ENCODE assay signal across 8 mouse cellular contexts in genomic region chr11:5877921-5878526, GRCm38 (mm10). TPM values are rescaled to one million over a fixed set of nuclear protein-coding genes. Genes with fewer than 3 reads are reported as not detected.
A peak's percentile ranks its signal among the peaks of the same experiment; 100 is the strongest.
DNase-seq lines count a peak whose midpoint lies in the region; ATAC-seq and TF ChIP-seq lines count a peak whose summit lies in the region.

Gene Pold2 (minus strand): TSS chr11:5878292.

- H3ac ChIP-seq in C2C12 (ENCODE audit: control insufficient read depth, insufficient read length, low read depth) (peak within 1 kb of the TSS; percentile 54), myocyte (ENCODE audit: control insufficient read depth, insufficient read length) (peak within 1 kb of the TSS; percentile 14)

- peak; percentile 99 for DNase-seq in brain, embryonic 14.5 days (ENCODE audit: low read depth)
- DNase-seq in liver, adult 2 months (ENCODE audit: extremely low read depth, low read depth, low spot score), result peak; percentile 91
- peak; percentile 98 for DNase-seq in splenic B cell, adult 2 months (ENCODE audit: low read depth, low spot score)

- no peaks in the 10 kb centered on the region for H3K9me3 ChIP-seq in erythroblast, embryonic 14.5 days (ENCODE audit: control insufficient read depth, low read length)
- no peaks in the 10 kb centered on the region for H3K9me3 ChIP-seq in heart, embryonic 11.5 days (replicated peaks; ENCODE audit: control insufficient read depth, low read length)
- H3K9me3 ChIP-seq in kidney, embryonic 16.5 days (ENCODE audit: low read length), result 0 out of 2 replicates have a peak, but pooled peaks cover 3% of the 10 kb centered on the region

- TF ChIP-seq CTCF in C2C12 (IDR thresholded peaks at IDR 0.05; ENCODE audit: control insufficient read depth, insufficient read depth, insufficient read length), result no peak
- no peak for TF ChIP-seq CTCF in brain, embryonic 14.5 days (IDR thresholded peaks at IDR 0.05; ENCODE audit: borderline replicate concordance, extremely low read depth, insufficient read depth, insufficient read length)
- TF ChIP-seq CTCF in liver, adult 2 months (IDR thresholded peaks at IDR 0.05; ENCODE audit: low read depth, low read length), result no peak

- H3K9ac ChIP-seq in heart, embryonic 11.5 days (ENCODE audit: low read depth, low read length), result peak within 1 kb of the TSS; percentile 82
- H3K9ac ChIP-seq in kidney, embryonic 16.5 days (replicated peaks; ENCODE audit: low read length), result peak within 1 kb of the TSS; percentile 73
- peak within 1 kb of the TSS; percentile 68 for H3K9ac ChIP-seq in liver, adult 2 months (ENCODE audit: low read depth, low read length)

- peaks cover 23% of the 10 kb centered on the region for H3K79me2 ChIP-seq in C2C12 (ENCODE audit: control insufficient read depth, insufficient read depth)
- no peaks in the 10 kb centered on the region for H3K79me2 ChIP-seq in liver, adult 2 months (ENCODE audit: control insufficient read depth, insufficient read depth, low read length)
- H3K79me2 ChIP-seq in myocyte (ENCODE audit: control insufficient read depth, insufficient read depth), result no peaks in the 10 kb centered on the region

- WGBS in heart, embryonic 11.5 days (ENCODE audit: insufficient replicate concordance), result under 1% methylated on average over 52 of the region's 52 CpGs
- WGBS in kidney, embryonic 16.5 days, result under 1% methylated on average over 43 of the region's 52 CpGs
- under 1% methylated on average over 52 of the region's 52 CpGs for WGBS in liver, adult 2 months

- H3K27me3 ChIP-seq in C2C12 (ENCODE audit: control insufficient read depth, insufficient read depth, insufficient read length), result no peaks in the 10 kb centered on the region
- no peaks in the 10 kb centered on the region for H3K27me3 ChIP-seq in erythroblast, embryonic 14.5 days (ENCODE audit: control insufficient read depth)
- no peaks in the 10 kb centered on the region for H3K27me3 ChIP-seq in heart, embryonic 11.5 days (ENCODE audit: control insufficient read depth, insufficient read depth, low read length)
- H3K27me3 ChIP-seq in kidney, embryonic 16.5 days (ENCODE audit: insufficient read depth, low read length), result no peaks in the 10 kb centered on the region
- no peaks in the 10 kb centered on the region for H3K27me3 ChIP-seq in liver, adult 2 months (ENCODE audit: control insufficient read depth, insufficient read depth, low read length)
- H3K27me3 ChIP-seq in myocyte (ENCODE audit: control insufficient read depth, insufficient read depth, insufficient read length), result no peaks in the 10 kb centered on the region
- no peaks in the 10 kb centered on the region for H3K27me3 ChIP-seq in splenic B cell, adult 2 months (ENCODE audit: control insufficient read depth, insufficient read depth, low read length, poor library complexity, severe bottlenecking)

- H3K4me3 ChIP-seq in C2C12 (ENCODE audit: insufficient read depth, poor library complexity, severe bottlenecking) (peak within 1 kb of the TSS; percentile 58), myocyte (peak within 1 kb of the TSS; percentile 50)
- peak within 1 kb of the TSS; percentile 92 for H3K4me3 ChIP-seq in erythroblast, embryonic 14.5 days (replicated peaks)
- peak within 1 kb of the TSS; percentile 70 for H3K4me3 ChIP-seq in heart, embryonic 11.5 days (ENCODE audit: low read depth, low read length)
- H3K4me3 ChIP-seq in kidney, embryonic 16.5 days (ENCODE audit: low read length), result peak within 1 kb of the TSS; percentile 69
- peak within 1 kb of the TSS; percentile 69 for H3K4me3 ChIP-seq in liver, adult 2 months (ENCODE audit: insufficient read depth, low read depth, low read length)

- H3K79me3 ChIP-seq in C2C12 (ENCODE audit: low read depth), result peaks cover 9% of the 10 kb centered on the region

- peak within 1 kb of the TSS; percentile 73 for H3K4me2 ChIP-seq in heart, embryonic 11.5 days
- H3K4me2 ChIP-seq in kidney, embryonic 16.5 days (replicated peaks; ENCODE audit: low read depth, low read length), result peak within 1 kb of the TSS; percentile 65
- H3K4me2 ChIP-seq in myocyte (ENCODE audit: low read depth), result peak within 1 kb of the TSS; percentile 88

- TF ChIP-seq POLR2A in brain, embryonic 14.5 days (IDR thresholded peaks at IDR 0.05; ENCODE audit: borderline replicate concordance, extremely low read depth, insufficient read depth, insufficient read length, poor library complexity, severe bottlenecking), result peak; percentile 41; the same call in 1 of the 2 replicates
- TF ChIP-seq POLR2A in liver, adult 2 months (IDR thresholded peaks at IDR 0.05; ENCODE audit: extremely low read depth, insufficient read depth, low read length), result peak; percentile 72
- TF ChIP-seq POLR2A in myocyte (IDR thresholded peaks at IDR 0.05; ENCODE audit: insufficient read length, low read depth), result peak; percentile 93

- peak; percentile 97 for ATAC-seq in heart, embryonic 11.5 days (replicated peaks; ENCODE audit: insufficient number of reproducible peaks, low FRiP score, low TSS enrichment)
- ATAC-seq in kidney, embryonic 16.5 days (ENCODE audit: low FRiP score, low TSS enrichment), result peak; percentile 99

- peaks cover 35% of the 10 kb centered on the region for H3K36me3 ChIP-seq in C2C12 (ENCODE audit: control insufficient read depth, insufficient read depth)
- H3K36me3 ChIP-seq in erythroblast, embryonic 14.5 days (ENCODE audit: control insufficient read depth), result peaks cover 39% of the 10 kb centered on the region
- H3K36me3 ChIP-seq in heart, embryonic 11.5 days (ENCODE audit: control insufficient read depth, insufficient read depth, low read length), result peaks cover 20% of the 10 kb centered on the region
- H3K36me3 ChIP-seq in kidney, embryonic 16.5 days (ENCODE audit: insufficient read depth, low read length), result peaks cover 25% of the 10 kb centered on the region
- H3K36me3 ChIP-seq in liver, adult 2 months (ENCODE audit: control insufficient read depth, insufficient read depth, low read length), result no peaks in the 10 kb centered on the region
- H3K36me3 ChIP-seq in myocyte (ENCODE audit: control insufficient read depth, insufficient read depth), result no peaks in the 10 kb centered on the region
- H3K36me3 ChIP-seq in splenic B cell, adult 2 months (ENCODE audit: control insufficient read depth, insufficient read depth, low read length, poor library complexity, severe bottlenecking), result peaks cover 2% of the 10 kb centered on the region; the same call in 1 of the 2 replicates

- peak within 1 kb of the TSS; percentile 82 for H3K27ac ChIP-seq in heart, embryonic 11.5 days (ENCODE audit: low read depth, low read length)
- H3K27ac ChIP-seq in kidney, embryonic 16.5 days (ENCODE audit: low read length), result peak within 1 kb of the TSS; percentile 90
- H3K27ac ChIP-seq in liver, adult 2 months (replicated peaks; ENCODE audit: insufficient read depth, low read depth, low read length), result peak within 1 kb of the TSS; percentile 60

- peaks cover 42% of the 10 kb centered on the region for H3K4me1 ChIP-seq in erythroblast, embryonic 14.5 days (ENCODE audit: control insufficient read depth)
- peaks cover 5% of the 10 kb centered on the region for H3K4me1 ChIP-seq in heart, embryonic 11.5 days (ENCODE audit: control insufficient read depth, insufficient read depth, low read length)
- peaks cover 21% of the 10 kb centered on the region for H3K4me1 ChIP-seq in kidney, embryonic 16.5 days (ENCODE audit: insufficient read depth, low read length)
- H3K4me1 ChIP-seq in liver, adult 2 months (ENCODE audit: control insufficient read depth, insufficient read depth, low read length), result peaks cover 2% of the 10 kb centered on the region; the same call in 1 of the 2 replicates

TF ChIP-seq in C2C12, 6 proteins besides CTCF, POLR2A, EP300 and RAD21:
- TF ChIP-seq MYOG (IDR thresholded peaks at IDR 0.05; ENCODE audit: control insufficient read depth, extremely low read depth, insufficient read length) (no peak), MAX (IDR thresholded peaks at IDR 0.05) (peak; percentile 84)

TF ChIP-seq in myocyte, 11 proteins besides CTCF, POLR2A, EP300 and RAD21:
- TF ChIP-seq MAX (IDR thresholded peaks at IDR 0.05; ENCODE audit: low read depth), result no peak
- TF ChIP-seq MYOG (IDR thresholded peaks at IDR 0.05; ENCODE audit: control insufficient read depth in 1 of 3, insufficient read depth in 1 of 3, insufficient read length in 2 of 3, low read depth in 2 of 3), result peak in 1 of 3 experiments; percentile 3
- no peak for TF ChIP-seq CEBPB (IDR thresholded peaks at IDR 0.05; ENCODE audit: insufficient read depth, poor library complexity, severe bottlenecking)
- no peak for TF ChIP-seq REST (IDR thresholded peaks at IDR 0.05; ENCODE audit: insufficient read depth, insufficient read length)
- peak; percentile 83 for TF ChIP-seq POLR2AphosphoS2 (IDR thresholded peaks at IDR 0.05; ENCODE audit: insufficient read length, low read depth)
- TF ChIP-seq USF1 (IDR thresholded peaks at IDR 0.05; ENCODE audit: low read depth), result no peak
- TF ChIP-seq E2F4 (IDR thresholded peaks at IDR 0.05; ENCODE audit: insufficient read depth), result peak; percentile 45
- TF ChIP-seq SRF (IDR thresholded peaks at IDR 0.05; ENCODE audit: control insufficient read depth, insufficient read length, low read depth), result peak; percentile 65
- no peak for TF ChIP-seq TCF12 (IDR thresholded peaks at IDR 0.05; ENCODE audit: insufficient read depth, poor library complexity, severe bottlenecking)
- no peak for TF ChIP-seq TCF3 (IDR thresholded peaks at IDR 0.05; ENCODE audit: insufficient read length, low read depth)
- TF ChIP-seq MYOD1 (IDR thresholded peaks at IDR 0.05; ENCODE audit: control insufficient read depth in 1 of 3, insufficient read length in 2 of 3, low read depth in 2 of 3), result no peak
TF ChIP-seq in myocyte: peak in this region for 4.

RNA-seq across cellular contexts. Expression of gene Pold2, which starts in this region (rescaled TPM):
- polyA plus RNA-seq in C2C12 (2012; fragmentation: generic; extraction: Trizol), result 154 TPM
- 78.0 and 126 TPM in 2 replicates for polyA plus RNA-seq in brain, embryonic 14.5 days (2012; rRNA removed)
- polyA plus RNA-seq in erythroblast, embryonic 14.5 days (2012), result 23.0 and 25.9 TPM in 2 replicates
- polyA plus RNA-seq in heart, embryonic 11.5 days (2014; fragmentation: Nextera tagmentation; extraction: Ambion mirVana), result 86.8 and 95.2 TPM in 2 replicates
- polyA plus RNA-seq in kidney, embryonic 16.5 days (2015; fragmentation: Nextera tagmentation; extraction: Ambion mirVana), result 152 and 155 TPM in 2 replicates
- 10.7 and 22.1 TPM in 2 replicates for total RNA-seq in liver, adult 2 months (2014; rRNA removed)
- 59.5 and 81.1 TPM in 2 replicates for polyA plus RNA-seq in liver, adult 2 months (2012; rRNA removed)
- 101 TPM for polyA plus RNA-seq in myocyte (2012; fragmentation: generic; extraction: Trizol)

Comparison
In these comparisons a context has a peak if more than half of its experiments do, and no peak if none do; other contexts are left out.
1. Peak in every context shown above with its lines: DNase-seq, ATAC-seq, H3K4me3 ChIP-seq and H3K27ac ChIP-seq.
2. POLR2A ChIP-seq: peak in every context shown above with its lines; median percentile 93 in myocyte; 72 in liver, adult 2 months; 41 in brain, embryonic 14.5 days.